Mouse (Mus musculus): ENCODE measurements around the gene AA986860. TPM values are rescaled to one million over a fixed set of nuclear protein-coding genes. Genes with fewer than 3 reads are reported as not detected.

Gene AA986860
- polyA plus RNA-seq, 1 experiment from 2014 or later: 0.56 TPM

DNA sequence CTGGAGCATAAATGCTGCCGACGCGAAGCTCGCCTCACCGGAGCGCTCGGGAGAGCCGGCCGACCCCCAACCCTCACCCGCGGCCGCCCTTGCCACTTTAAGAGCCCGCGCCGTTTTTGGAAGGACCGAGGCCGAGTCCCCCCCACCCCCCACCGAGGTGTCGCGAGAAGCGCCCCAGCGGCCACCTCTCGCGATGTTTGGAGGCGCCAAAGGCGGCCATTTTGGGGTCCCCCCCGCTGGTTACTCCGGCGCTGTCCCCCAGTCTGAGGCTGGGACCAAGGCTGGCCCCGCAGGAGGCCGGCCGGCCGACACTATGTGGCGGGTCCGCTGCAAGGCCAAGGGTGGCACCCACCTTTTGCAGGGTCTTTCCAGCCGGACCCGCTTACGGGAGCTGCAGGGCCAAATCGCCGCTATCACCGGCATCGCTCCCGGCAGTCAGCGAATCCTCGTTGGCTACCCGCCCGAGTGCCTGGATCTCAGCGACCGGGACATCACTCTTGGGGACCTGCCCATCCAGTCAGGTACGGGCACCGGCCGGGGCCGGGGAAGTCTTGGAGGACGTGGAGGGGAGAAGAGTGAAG lies 14.4 kb upstream of the AA986860 start, which contains the start of gene Yod1:
Gene Yod1, plus strand, starts transcription at position 37 of the 581 bp plus-strand sequence.
- Histone ChIP-seq H3K36me3 (0 out of 2 replicates have a peak, but pooled peaks cover 3% of the 10 kb centered on the region), H3K9ac (replicated peaks) (peak within 1 kb of the TSS; percentile 92), H3K4me1 (peaks cover 21% of the 10 kb centered on the region), H3K9me3 (no peaks in the 10 kb centered on the region), H3K4me2 (replicated peaks) (peak within 1 kb of the TSS; percentile 91), H3K27me3 (no peaks in the 10 kb centered on the region), H3K4me3 (peak within 1 kb of the TSS; percentile 87), H3K27ac (replicated peaks) (peak within 1 kb of the TSS; percentile 84)
- ATAC-seq (ENCODE audit: low FRiP score, low read depth): peak; percentile 73
- under 1% methylated on average over 51 of the region's 54 CpGs for WGBS

DNA sequence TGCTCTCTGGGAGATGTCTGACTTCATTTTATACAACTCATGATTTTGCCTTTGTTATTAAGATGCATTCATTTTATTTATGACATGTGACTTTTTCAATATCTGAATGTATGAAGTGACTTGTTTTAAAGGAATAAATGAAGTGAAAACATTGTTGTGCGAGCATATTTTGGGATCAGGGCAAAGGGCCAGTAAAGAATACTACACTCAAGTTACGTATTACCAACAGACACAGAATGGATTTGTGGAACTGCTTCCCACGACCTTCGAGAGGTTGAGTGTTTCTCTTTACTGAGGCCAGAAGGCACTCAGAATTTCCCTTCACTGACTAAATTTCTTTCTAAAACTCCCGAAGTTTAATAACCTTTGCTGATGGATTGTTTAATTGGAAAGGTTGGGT lies 7.6 kb upstream of the AA986860 start:
- peaks cover 3% of the 10 kb centered on the region for H3K4me1 ChIP-seq
- WGBS: 95% methylated on average over 5 of the region's 5 CpGs
- no peak overlapping the region for H3K27ac ChIP-seq (replicated peaks)
- no peak overlapping the region for H3K4me2 ChIP-seq (replicated peaks)
- no peaks in the 10 kb centered on the region for H3K36me3 ChIP-seq
- no peak for ATAC-seq (ENCODE audit: low FRiP score, low read depth)
- no peak overlapping the region for H3K9ac ChIP-seq (replicated peaks)
- H3K9me3 ChIP-seq: no peaks in the 10 kb centered on the region
- H3K27me3 ChIP-seq: no peaks in the 10 kb centered on the region
- no peak overlapping the region for H3K4me3 ChIP-seq

DNA sequence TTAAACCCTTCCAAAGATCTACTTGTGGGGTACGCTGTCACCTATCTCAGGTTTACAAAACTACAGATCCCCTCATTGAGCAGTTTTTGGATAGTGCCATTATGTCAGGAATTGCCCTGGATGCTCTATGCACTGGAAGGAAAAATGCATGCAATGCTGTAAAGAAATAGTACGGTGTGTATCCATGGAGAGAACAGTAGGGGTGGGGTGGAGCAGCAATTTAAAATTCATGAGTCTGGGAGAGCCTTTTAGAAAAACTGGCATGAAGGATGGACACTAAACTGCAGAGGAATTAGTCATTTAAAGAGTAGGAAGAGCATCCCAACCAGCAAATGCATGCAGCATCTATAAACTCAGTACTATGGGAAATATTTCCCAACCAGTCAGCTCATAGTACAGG lies 5.4 kb upstream of the AA986860 start:
- Histone ChIP-seq H3K9ac (replicated peaks) (no peak overlapping the region), H3K4me1 (peaks cover under 1% of the 10 kb centered on the region; the same call in 1 of the 2 replicates), H3K36me3 (no peaks in the 10 kb centered on the region), H3K4me2 (replicated peaks) (no peak overlapping the region), H3K4me3 (no peak overlapping the region), H3K27ac (replicated peaks) (no peak overlapping the region), H3K9me3 (no peaks in the 10 kb centered on the region), H3K27me3 (no peaks in the 10 kb centered on the region)
- WGBS: 71% methylated on average over 2 of the region's 2 CpGs
- no peak for ATAC-seq (ENCODE audit: low FRiP score, low read depth)

DNA sequence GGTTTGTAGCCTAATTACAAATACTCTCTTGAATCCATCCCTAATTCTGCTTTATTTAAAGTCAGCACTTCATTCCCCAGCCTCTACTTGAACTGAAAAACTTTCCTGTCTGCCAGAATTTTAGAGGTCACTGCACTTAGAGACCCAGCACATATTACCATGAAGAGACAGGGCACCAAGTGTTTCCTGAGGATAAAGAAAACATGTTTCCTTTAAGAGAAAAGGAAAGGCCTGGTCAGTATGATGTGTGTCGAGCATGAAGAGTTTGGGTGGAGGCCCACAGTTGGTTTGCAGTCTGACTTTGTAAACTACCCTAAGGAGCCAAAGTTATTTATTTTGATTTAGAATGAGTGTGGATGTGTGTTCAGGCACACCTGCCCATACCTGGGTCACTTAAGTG lies 3.7 kb upstream of the AA986860 start:
- Histone ChIP-seq H3K36me3 (no peaks in the 10 kb centered on the region), H3K4me3 (no peak overlapping the region), H3K27me3 (no peaks in the 10 kb centered on the region), H3K27ac (replicated peaks) (no peak overlapping the region), H3K4me2 (replicated peaks) (no peak overlapping the region), H3K9ac (replicated peaks) (no peak overlapping the region), H3K4me1 (peaks cover 8% of the 10 kb centered on the region), H3K9me3 (no peaks in the 10 kb centered on the region)
- WGBS: 68% methylated on average over 1 of the region's 1 CpGs
- no peak for ATAC-seq (ENCODE audit: low FRiP score, low read depth)

DNA sequence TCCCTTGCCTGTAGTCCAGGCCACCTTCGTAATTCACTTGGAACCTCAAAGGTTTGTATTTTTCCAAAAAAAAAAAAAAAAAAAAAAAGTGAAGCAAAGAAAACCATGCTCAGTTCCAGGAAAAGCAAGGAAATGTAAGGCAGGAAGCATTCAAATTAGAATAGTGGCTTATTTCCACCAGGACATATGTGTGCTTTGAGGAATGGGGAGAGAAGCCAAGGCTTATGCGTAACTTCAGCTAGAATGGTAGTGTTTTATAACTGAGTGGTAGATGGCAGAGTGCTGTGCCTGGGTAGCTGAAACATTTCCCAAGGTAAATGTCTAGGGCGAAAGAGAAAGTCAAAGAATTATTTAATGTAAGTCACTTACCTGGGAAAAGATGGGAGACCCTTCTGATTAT lies 3.1 kb upstream of the AA986860 start:
- WGBS: 91% methylated on average over 3 of the region's 3 CpGs
- H3K9me3 ChIP-seq: no peaks in the 10 kb centered on the region
- no peak overlapping the region for H3K9ac ChIP-seq (replicated peaks)
- no peak overlapping the region for H3K4me3 ChIP-seq
- peaks cover 8% of the 10 kb centered on the region for H3K4me1 ChIP-seq
- no peaks in the 10 kb centered on the region for H3K27me3 ChIP-seq
- H3K27ac ChIP-seq (replicated peaks): no peak overlapping the region
- H3K4me2 ChIP-seq (replicated peaks): no peak overlapping the region
- H3K36me3 ChIP-seq: no peaks in the 10 kb centered on the region
- no peak for ATAC-seq (ENCODE audit: low FRiP score, low read depth)

DNA sequence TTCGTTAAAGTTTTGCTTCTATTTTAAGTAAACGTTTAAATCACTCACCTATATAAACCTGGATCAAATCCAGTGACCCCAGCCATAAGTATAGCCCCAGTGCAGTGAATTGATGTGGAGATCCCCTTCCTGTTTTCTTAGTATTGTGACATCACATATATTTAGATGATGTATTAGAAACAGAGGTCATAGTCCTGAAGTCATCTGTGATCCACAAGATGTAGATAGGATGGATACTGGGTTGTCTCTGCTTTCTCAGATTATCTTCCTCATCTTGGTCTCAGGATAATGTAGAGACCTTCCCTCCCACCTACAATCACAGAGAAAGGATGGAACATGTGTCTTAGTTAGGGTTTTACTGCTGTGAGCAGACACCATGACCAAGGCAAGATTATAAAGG lies 2.6 kb upstream of the AA986860 start, which contains the start of gene Pfkfb2:
Gene Pfkfb2, minus strand, starts transcription at position 101 of the 400 bp plus-strand sequence.
- H3K36me3 ChIP-seq: no peaks in the 10 kb centered on the region

DNA sequence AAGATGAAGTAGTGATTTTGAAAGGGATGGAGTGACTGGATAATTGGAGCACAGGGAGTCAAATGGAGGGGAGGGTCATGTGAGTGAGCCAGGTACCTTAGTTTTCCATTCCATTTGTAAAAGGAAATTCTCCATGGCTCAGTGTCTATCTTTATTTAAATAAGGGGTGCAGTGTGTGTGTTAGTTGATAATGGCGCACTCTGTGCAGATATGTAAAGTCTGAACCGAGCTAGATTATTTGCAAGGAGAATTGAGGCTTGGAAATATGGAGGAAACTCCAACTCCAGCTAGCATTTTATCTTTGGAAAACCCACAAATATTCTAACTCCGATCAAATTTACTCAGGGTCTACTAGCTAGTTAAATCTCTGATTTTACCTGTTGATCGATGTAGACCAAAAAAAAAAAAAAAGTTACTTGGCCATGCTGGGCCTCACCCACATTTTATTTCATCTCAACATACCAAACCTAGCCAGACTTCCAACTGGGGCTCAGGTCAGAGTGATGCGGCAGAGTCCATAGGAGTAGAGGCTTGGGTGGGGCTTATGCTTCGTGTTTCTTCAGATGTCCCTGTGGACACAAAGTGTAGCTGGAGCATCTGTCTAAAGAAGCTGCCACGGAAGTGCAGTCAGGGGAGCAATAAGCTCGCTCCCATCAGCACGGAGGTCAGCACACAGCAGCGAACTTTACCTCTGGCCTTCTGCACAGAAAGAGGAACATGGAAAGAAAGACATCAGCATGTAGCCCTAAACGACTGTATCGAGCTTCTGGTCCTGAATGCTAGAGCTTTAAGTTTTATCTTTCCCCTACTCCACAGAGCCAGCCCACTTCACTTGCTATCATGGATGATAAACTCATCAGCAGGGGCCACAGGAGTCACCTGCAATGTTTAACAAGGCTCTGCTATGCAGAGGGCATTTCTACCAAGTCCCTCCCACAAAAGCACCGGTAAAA lies 1.2 kb downstream of the AA986860 start:
- H3K9me3 ChIP-seq: no peaks in the 10 kb centered on the region
- peaks cover 8% of the 10 kb centered on the region for H3K4me1 ChIP-seq
- no peak overlapping the region for H3K9ac ChIP-seq (replicated peaks)
- WGBS: 89% methylated on average over 13 of the region's 13 CpGs
- H3K36me3 ChIP-seq: no peaks in the 10 kb centered on the region
- H3K4me3 ChIP-seq: no peak overlapping the region
- ATAC-seq (ENCODE audit: low FRiP score, low read depth): no peak
- H3K27me3 ChIP-seq: no peaks in the 10 kb centered on the region
- H3K27ac ChIP-seq (replicated peaks): no peak overlapping the region
- no peak overlapping the region for H3K4me2 ChIP-seq (replicated peaks)

More for the DNA sequence above, 2.6 kb upstream of the AA986860 start, which contains the start of gene Pfkfb2:
- no peak for ATAC-seq (ENCODE audit: low FRiP score, low read depth)
- 87% methylated on average over 2 of the region's 2 CpGs for WGBS
- Histone ChIP-seq H3K27ac (replicated peaks) (no peak within 1 kb of the TSS), H3K4me1 (peaks cover 8% of the 10 kb centered on the region), H3K4me3 (no peak within 1 kb of the TSS), H3K4me2 (replicated peaks) (no peak within 1 kb of the TSS), H3K9ac (replicated peaks) (no peak within 1 kb of the TSS), H3K9me3 (no peaks in the 10 kb centered on the region), H3K27me3 (no peaks in the 10 kb centered on the region)

DNA sequence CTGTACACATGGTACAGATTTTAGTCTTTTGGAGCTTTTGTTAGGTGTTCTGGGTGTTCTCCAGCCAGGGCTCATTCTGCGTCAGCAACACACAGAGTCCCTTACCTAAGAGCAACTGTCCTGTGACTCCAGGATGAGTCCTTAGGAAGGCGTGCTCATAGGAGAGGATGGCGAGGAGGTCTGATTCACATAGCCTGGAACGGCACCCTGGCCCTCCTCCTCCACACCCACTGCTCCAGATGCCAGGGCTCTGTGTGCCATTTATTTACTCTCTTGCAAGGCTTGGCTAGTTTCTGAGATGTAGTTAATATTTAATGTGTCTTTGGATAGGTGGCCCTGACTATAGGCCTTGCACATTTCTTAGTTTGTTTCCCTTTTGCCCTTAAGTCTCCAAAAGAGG lies 1.9 kb downstream of the AA986860 start:
- no peaks in the 10 kb centered on the region for H3K27me3 ChIP-seq
- no peak overlapping the region for H3K4me3 ChIP-seq
- H3K36me3 ChIP-seq: no peaks in the 10 kb centered on the region
- no peak overlapping the region for H3K4me2 ChIP-seq (replicated peaks)
- H3K9me3 ChIP-seq: no peaks in the 10 kb centered on the region
- no peak overlapping the region for H3K9ac ChIP-seq (replicated peaks)
- no peak overlapping the region for H3K27ac ChIP-seq (replicated peaks)
- H3K4me1 ChIP-seq: peaks cover 8% of the 10 kb centered on the region
- WGBS: 96% methylated on average over 4 of the region's 4 CpGs
- ATAC-seq (ENCODE audit: low FRiP score, low read depth): no peak

DNA sequence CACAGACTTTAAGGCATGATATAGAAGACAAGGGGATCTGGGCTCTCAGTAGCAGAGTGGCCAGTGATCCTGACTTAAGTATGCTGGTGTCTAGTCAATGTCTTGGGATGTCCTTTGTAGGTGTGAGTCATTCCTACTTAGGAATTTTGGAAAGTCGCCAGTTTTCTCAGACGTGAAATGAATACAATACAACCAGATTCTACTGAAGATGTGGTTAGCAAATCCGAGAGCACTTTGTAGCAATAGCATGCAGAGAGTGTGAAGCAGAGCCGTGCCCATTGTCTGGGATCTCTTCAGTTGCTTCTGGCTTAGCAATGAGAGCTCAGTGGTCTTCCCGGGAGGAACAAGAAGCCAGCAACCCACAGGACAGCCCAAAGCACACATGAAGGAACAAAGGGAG lies 2.7 kb downstream of the AA986860 start:
- Histone ChIP-seq H3K4me3 (no peak overlapping the region), H3K27ac (replicated peaks) (no peak overlapping the region), H3K9ac (replicated peaks) (no peak overlapping the region), H3K4me2 (replicated peaks) (no peak overlapping the region), H3K36me3 (no peaks in the 10 kb centered on the region), H3K4me1 (peaks cover 8% of the 10 kb centered on the region), H3K27me3 (no peaks in the 10 kb centered on the region), H3K9me3 (no peaks in the 10 kb centered on the region)
- 53% methylated on average over 5 of the region's 5 CpGs for WGBS
- ATAC-seq (ENCODE audit: low FRiP score, low read depth): no peak

DNA sequence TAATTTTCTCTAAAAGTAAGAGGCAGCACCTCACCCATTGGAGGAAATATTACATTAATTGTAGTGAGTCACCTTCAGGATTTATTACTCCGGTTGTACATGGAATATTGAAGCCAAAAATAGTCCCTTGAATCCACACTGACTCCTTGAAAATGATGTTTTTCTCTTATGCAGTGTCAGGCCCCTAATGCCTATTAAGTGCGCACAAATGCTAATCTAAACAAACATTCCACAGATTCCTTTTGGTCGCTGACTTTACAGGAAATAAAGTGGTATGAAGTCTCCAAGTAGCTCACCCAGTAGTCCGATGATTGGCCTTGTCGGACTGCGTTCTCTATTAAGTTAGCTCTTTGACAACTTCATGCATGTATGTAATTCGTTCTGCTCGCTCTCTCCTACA lies 3.1 kb downstream of the AA986860 start:
- H3K27ac ChIP-seq (replicated peaks): no peak overlapping the region
- peaks cover 8% of the 10 kb centered on the region for H3K4me1 ChIP-seq
- H3K9ac ChIP-seq (replicated peaks): no peak overlapping the region
- H3K4me2 ChIP-seq (replicated peaks): no peak overlapping the region
- no peaks in the 10 kb centered on the region for H3K9me3 ChIP-seq
- no peaks in the 10 kb centered on the region for H3K27me3 ChIP-seq
- no peaks in the 10 kb centered on the region for H3K36me3 ChIP-seq
- 75% methylated on average over 8 of the region's 8 CpGs for WGBS
- no peak for ATAC-seq (ENCODE audit: low FRiP score, low read depth)
- no peak overlapping the region for H3K4me3 ChIP-seq

DNA sequence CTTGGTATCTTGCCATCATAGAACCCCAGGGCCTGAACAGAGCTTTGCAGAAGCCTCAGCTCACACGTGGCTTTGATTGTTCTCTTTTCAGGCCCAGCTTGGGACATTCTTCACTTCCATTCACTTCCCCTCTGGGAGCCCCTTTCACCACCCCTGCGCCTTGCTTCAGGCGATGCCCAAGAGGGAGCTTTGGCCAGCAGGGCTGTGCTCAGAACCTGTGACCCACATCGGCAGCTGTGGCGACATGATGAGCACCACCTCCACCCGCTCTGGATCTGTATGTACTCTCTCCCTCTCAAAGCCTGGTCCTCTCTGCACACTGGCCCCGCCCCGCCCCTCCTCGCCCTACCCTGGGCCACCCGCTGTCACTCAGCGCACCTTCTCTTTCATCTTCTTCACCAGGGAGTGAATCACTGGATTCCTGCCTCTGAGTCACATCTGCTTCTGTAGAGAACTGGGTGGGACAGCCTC lies 5.7 kb downstream of the AA986860 start:
- H3K9ac ChIP-seq (replicated peaks): no peak overlapping the region
- H3K4me1 ChIP-seq: no peaks in the 10 kb centered on the region
- no peak overlapping the region for H3K27ac ChIP-seq (replicated peaks)
- ATAC-seq (ENCODE audit: low FRiP score, low read depth): no peak
- WGBS: 21% methylated on average over 11 of the region's 11 CpGs
- H3K9me3 ChIP-seq: no peaks in the 10 kb centered on the region
- H3K36me3 ChIP-seq: no peaks in the 10 kb centered on the region
- H3K27me3 ChIP-seq: no peaks in the 10 kb centered on the region
- no peak overlapping the region for H3K4me2 ChIP-seq (replicated peaks)
- no peak overlapping the region for H3K4me3 ChIP-seq

DNA sequence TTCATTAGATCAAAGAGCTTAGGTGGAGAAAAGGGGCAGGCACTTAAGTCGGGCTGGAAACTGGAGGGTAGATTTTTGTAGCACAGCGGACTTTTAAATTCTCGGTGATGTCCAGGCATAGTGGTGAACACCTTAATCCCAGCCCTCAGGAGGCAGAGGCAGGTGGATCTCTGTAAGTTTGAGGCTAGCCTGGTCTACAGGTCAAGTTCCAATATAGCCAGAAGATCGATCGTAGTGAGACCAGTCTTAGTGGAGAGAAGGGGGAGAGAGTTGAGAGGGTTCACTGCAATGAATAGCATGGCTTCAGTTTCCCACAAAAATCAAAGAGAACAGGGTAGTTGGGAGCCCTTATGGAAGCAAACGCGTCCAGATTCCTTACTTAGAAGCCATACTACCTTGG lies 6.1 kb downstream of the AA986860 start:
- ATAC-seq (ENCODE audit: low FRiP score, low read depth): no peak
- Histone ChIP-seq H3K4me3 (no peak overlapping the region), H3K36me3 (no peaks in the 10 kb centered on the region), H3K9me3 (no peaks in the 10 kb centered on the region), H3K27ac (replicated peaks) (no peak overlapping the region), H3K4me1 (no peaks in the 10 kb centered on the region), H3K4me2 (replicated peaks) (no peak overlapping the region), H3K9ac (replicated peaks) (no peak overlapping the region), H3K27me3 (no peaks in the 10 kb centered on the region)
- 90% methylated on average over 7 of the region's 7 CpGs for WGBS

Measured in midbrain, embryonic 12.5 days (tissue).